Mouse (Mus musculus) heart, embryonic 11.5 days (tissue): ENCODE results near the gene Gm45015. TPM values are rescaled to one million over a fixed set of nuclear protein-coding genes. Genes with fewer than 3 reads are reported as not detected.
"Not testable (repeated sequence)": the region's sequence is repeated elsewhere in the genome, so short reads cannot be mapped to it uniquely, and the experiment has no call there.

ENCODE experiments used
- ATAC-seq: fragments of 200-750 bp; cut with Nextera tagmentation; replicated peaks from 2 replicates; pipeline ENCODE4 v1.8.0; 2017; ENCODE audit warnings: moderate library complexity; ENCODE audit not compliant: insufficient number of reproducible peaks, low FRiP score, low TSS enrichment
- H3K27ac ChIP-seq: fragments of 300-500 bp; sonication (generic); 2 replicates; pipeline ENCODE4 v1.5.1; 2014; ENCODE audit warnings: mild to moderate bottlenecking, low read depth, low read length
- H3K27me3 ChIP-seq: fragments of 300-500 bp; sonication (generic); 2 replicates; pipeline ENCODE4 v1.6.1; 2014; ENCODE audit warnings: mild to moderate bottlenecking, low read length, mixed read lengths; ENCODE audit not compliant: control insufficient read depth, insufficient read depth
- H3K36me3 ChIP-seq: fragments of 300-500 bp; sonication (generic); 2 replicates; pipeline ENCODE4 v1.6.1; 2014; ENCODE audit warnings: mild to moderate bottlenecking, low read length, moderate library complexity, mixed read lengths; ENCODE audit not compliant: control insufficient read depth, insufficient read depth
- H3K4me1 ChIP-seq: fragments of 300-500 bp; sonication (generic); 2 replicates; pipeline ENCODE4 v1.6.1; 2014; ENCODE audit warnings: low read length; ENCODE audit not compliant: control insufficient read depth, insufficient read depth
- H3K4me2 ChIP-seq: fragments of 300-500 bp; sonication (generic); 2 replicates; pipeline ENCODE4 v1.6.1; 2014; ENCODE audit warnings: mild to moderate bottlenecking, moderate library complexity
- H3K4me3 ChIP-seq: fragments of 300-500 bp; sonication (generic); 2 replicates; pipeline ENCODE4 v1.5.1; 2014; ENCODE audit warnings: low read depth, low read length
- H3K9ac ChIP-seq: fragments of 300-500 bp; sonication (generic); 2 replicates; pipeline ENCODE4 v1.6.1; 2014; ENCODE audit warnings: mild to moderate bottlenecking, low read depth, low read length, moderate library complexity
- H3K9me3 ChIP-seq: fragments of 300-500 bp; sonication (generic); replicated peaks from 2 replicates; pipeline ENCODE4 v1.6.1; 2016; ENCODE audit warnings: low read length; ENCODE audit not compliant: control insufficient read depth
- WGBS: fragments of 180-500 bp; shearing (Covaris S2); extraction: QIAGEN DNeasy Blood & Tissue Kit; methylation state at CpG from one replicate; pipeline ENCODE4 v1.1.7; 2014; ENCODE audit not compliant: insufficient replicate concordance; 5-methylcytosine and 5-hydroxymethylcytosine counted together
- polyA plus RNA-seq: library from polyadenylated mRNA; unstranded; fragments of >200 nt; fragmentation: Nextera tagmentation; extraction: Ambion mirVana; gene quantifications from 2 replicates; pipeline ENCODE4 v1.2.1, GENCODE M21; 2014

Gm45015 gene
- polyA plus RNA-seq, 1 experiment from 2014 or later, result not detected

GRCm38 (mm10) chrX:73295745-73296144, 40.9 kb downstream of the Gm45015 start:
- not testable (repeated sequence) for H3K27ac ChIP-seq, H3K27me3 ChIP-seq, H3K9ac ChIP-seq, ATAC-seq, H3K4me2 ChIP-seq, H3K9me3 ChIP-seq, H3K36me3 ChIP-seq, H3K4me3 ChIP-seq, H3K4me1 ChIP-seq
- WGBS, result 66% methylated on average over 7 of the region's 10 CpGs

GRCm38 (mm10) chrX:73292876-73293275, 43.8 kb downstream of the Gm45015 start, which contains the start of the genes Xlr5a and Xlr5c:
Xlr5a (minus strand) TSS chrX:73292976.
Xlr5c (minus strand) TSS chrX:73292976.
- H3K27me3 ChIP-seq, H3K4me3 ChIP-seq, H3K27ac ChIP-seq, H3K4me1 ChIP-seq, H3K4me2 ChIP-seq, H3K36me3 ChIP-seq, ATAC-seq, H3K9me3 ChIP-seq, H3K9ac ChIP-seq: not testable (repeated sequence)
- WGBS, result 89% methylated on average over 15 of the region's 17 CpGs

Other genes with a start within 250 kb of the Gm45015 start
- gene Xlr3a, start 239.7 kb downstream of the Gm45015 start, polyA plus RNA-seq, result 1.9 and 2.2 TPM in 2 replicates
- gene Gm14685, start 219.8 kb downstream of the Gm45015 start, polyA plus RNA-seq, result 0.14 TPM in 1 of 2 replicates, not detected in the other
- gene Xlr5b, start 188.0 kb downstream of the Gm45015 start, polyA plus RNA-seq, result not detected in 2 replicates
- not detected in 2 replicates for gene DXBay18, start 187.4 kb downstream of the Gm45015 start, polyA plus RNA-seq
- not detected in 2 replicates for gene Spin2d, start 159.9 kb downstream of the Gm45015 start, polyA plus RNA-seq
- gene Xlr3b, start 144.6 kb downstream of the Gm45015 start, polyA plus RNA-seq, result 7.2 and 7.4 TPM in 2 replicates
- 0.44 and 0.76 TPM in 2 replicates for gene Xlr4b, start 122.5 kb downstream of the Gm45015 start, polyA plus RNA-seq
- 8.4 and 9.2 TPM in 2 replicates for gene F8a, start 108.5 kb downstream of the Gm45015 start, polyA plus RNA-seq
- 0.20 and 0.62 TPM in 2 replicates for gene Xlr4c, start 93.7 kb downstream of the Gm45015 start, polyA plus RNA-seq
- gene Xlr3c, start 71.5 kb downstream of the Gm45015 start, polyA plus RNA-seq, result not detected in 2 replicates
- not detected in 2 replicates for gene Xlr5a, start 43.9 kb downstream of the Gm45015 start, polyA plus RNA-seq
- not detected in 2 replicates for gene Xlr5c, start 43.9 kb downstream of the Gm45015 start, polyA plus RNA-seq
- 12.3 and 14.4 TPM in 2 replicates for gene Zfp275, start 5.8 kb upstream of the Gm45015 start, polyA plus RNA-seq
- not detected in 2 replicates for gene Gm18336, start 61.9 kb upstream of the Gm45015 start, polyA plus RNA-seq
- 0.04 TPM in 1 of 2 replicates, not detected in the other for gene Zfp92, start 74.3 kb upstream of the Gm45015 start, polyA plus RNA-seq
- not detected in 2 replicates for gene Trex2, start 98.5 kb upstream of the Gm45015 start, polyA plus RNA-seq
- 72.7 and 82.8 TPM in 2 replicates for gene Haus7, start 122.2 kb upstream of the Gm45015 start, polyA plus RNA-seq
- 59.2 and 68.0 TPM in 2 replicates for gene Bgn, start 146.8 kb upstream of the Gm45015 start, polyA plus RNA-seq
- gene Atp2b3, start 166.2 kb upstream of the Gm45015 start, polyA plus RNA-seq, result 0.10 and 0.25 TPM in 2 replicates